Mouse (Mus musculus) forebrain, embryonic 16.5 days (tissue): ENCODE data around the gene Spaca6. TPM values are rescaled to one million over a fixed set of nuclear protein-coding genes. Genes with fewer than 3 reads are reported as not detected.

Source experiments
- ATAC-seq: fragments of 200-750 bp; cut with Nextera tagmentation; 2 replicates; pipeline ENCODE4 v1.8.0; 2017; ENCODE audit warnings: mild to moderate bottlenecking, moderate library complexity
- H3K27ac ChIP-seq: fragments of 300-500 bp; sonication (generic); 2 replicates; pipeline ENCODE4 v1.5.1; 2014; ENCODE audit warnings: low read length, control low read depth
- H3K27me3 ChIP-seq: fragments of 300-500 bp; sonication (generic); replicated peaks from 2 replicates; pipeline ENCODE4 v1.6.1; 2014; ENCODE audit warnings: low read length; ENCODE audit not compliant: control insufficient read depth, insufficient read depth
- H3K36me3 ChIP-seq: fragments of 300-500 bp; sonication (generic); 2 replicates; pipeline ENCODE4 v1.6.1; 2014; ENCODE audit not compliant: control insufficient read depth, insufficient read depth
- H3K4me1 ChIP-seq: fragments of 300-500 bp; sonication (generic); replicated peaks from 2 replicates; pipeline ENCODE4 v1.6.1; 2014; ENCODE audit warnings: low read length; ENCODE audit not compliant: control insufficient read depth, insufficient read depth
- H3K4me2 ChIP-seq: fragments of 300-500 bp; sonication (generic); 2 replicates; pipeline ENCODE4 v1.6.1; 2014; ENCODE audit warnings: mild to moderate bottlenecking, low read length, control low read depth
- H3K4me3 ChIP-seq: fragments of 300-500 bp; sonication (generic); replicated peaks from 2 replicates; pipeline ENCODE4 v1.5.1; 2014; ENCODE audit warnings: mild to moderate bottlenecking, low read length, control low read depth
- H3K9ac ChIP-seq: fragments of 300-500 bp; sonication (generic); replicated peaks from 2 replicates; pipeline ENCODE4 v1.6.1; 2014; ENCODE audit warnings: low read depth, low read length, control low read depth
- H3K9me3 ChIP-seq: fragments of 300-500 bp; sonication (generic); 2 replicates; pipeline ENCODE4 v1.6.1; 2016; ENCODE audit warnings: low read length; ENCODE audit not compliant: control insufficient read depth
- WGBS: fragments of 180-500 bp; shearing (Covaris S2); extraction: QIAGEN DNeasy Blood & Tissue Kit; methylation state at CpG from one replicate; pipeline ENCODE4 v1.1.7; 2014; 5-methylcytosine and 5-hydroxymethylcytosine counted together
- microRNA counts: library from miRNA; unstranded; fragments of <30 nt; microRNA quantifications from one replicate; lab custom pipeline; 2016
- microRNA-seq: library from miRNA; unstranded; fragments of <30 nt; microRNA quantifications from one replicate; pipeline ENCODE4, GENCODE M21; 2017
- polyA plus RNA-seq: library from polyadenylated mRNA; unstranded; fragments of >200 nt; fragmentation: Nextera tagmentation; extraction: Ambion mirVana; gene quantifications from 2 replicates; pipeline ENCODE4 v1.2.1, GENCODE M21; 2015

Gene Spaca6
- polyA plus RNA-seq, 1 experiment from 2014 or later: 30.7 TPM

DNA sequence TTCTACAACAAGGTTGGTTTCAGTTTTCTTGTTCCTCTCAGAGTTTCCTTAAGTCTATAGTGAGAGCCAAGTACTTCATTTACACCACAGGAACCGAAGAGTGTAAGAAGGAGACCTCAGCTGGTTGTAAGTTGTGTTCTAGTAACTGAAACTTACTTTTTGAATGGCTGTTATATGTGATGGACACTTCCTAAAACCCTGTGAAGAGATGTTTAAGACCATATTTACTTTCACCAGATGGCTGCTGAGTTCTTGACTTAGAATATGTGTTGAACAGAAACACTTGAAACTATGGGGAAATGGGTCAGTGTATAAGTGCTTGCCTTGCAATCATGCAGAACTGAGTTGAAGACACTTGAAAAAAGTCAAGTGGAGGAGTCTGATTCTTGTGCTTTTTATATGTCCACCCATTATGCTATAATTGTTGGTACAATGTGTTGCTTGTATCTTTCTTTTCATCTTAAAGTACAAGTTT, 60.9 kb downstream of the Spaca6 start, which contains the start of the genes Fpr2 and Fpr3:
TSS of gene Fpr2 (plus strand) at position 51 of the 475 bp plus-strand sequence.
TSS of gene Fpr3 (plus strand) at position 79 of the 475 bp plus-strand sequence.
- ATAC-seq: no peak
- Histone ChIP-seq H3K27ac (no peak within 1 kb of the TSS), H3K4me2 (no peak within 1 kb of the TSS), H3K4me3 (no peak within 1 kb of the TSS), H3K4me1 (no peaks in the 10 kb centered on the region), H3K9me3 (no peaks in the 10 kb centered on the region), H3K9ac (no peak within 1 kb of the TSS), H3K36me3 (no peaks in the 10 kb centered on the region), H3K27me3 (no peaks in the 10 kb centered on the region)
- 58% methylated on average over 1 of the region's 1 CpGs for WGBS

DNA sequence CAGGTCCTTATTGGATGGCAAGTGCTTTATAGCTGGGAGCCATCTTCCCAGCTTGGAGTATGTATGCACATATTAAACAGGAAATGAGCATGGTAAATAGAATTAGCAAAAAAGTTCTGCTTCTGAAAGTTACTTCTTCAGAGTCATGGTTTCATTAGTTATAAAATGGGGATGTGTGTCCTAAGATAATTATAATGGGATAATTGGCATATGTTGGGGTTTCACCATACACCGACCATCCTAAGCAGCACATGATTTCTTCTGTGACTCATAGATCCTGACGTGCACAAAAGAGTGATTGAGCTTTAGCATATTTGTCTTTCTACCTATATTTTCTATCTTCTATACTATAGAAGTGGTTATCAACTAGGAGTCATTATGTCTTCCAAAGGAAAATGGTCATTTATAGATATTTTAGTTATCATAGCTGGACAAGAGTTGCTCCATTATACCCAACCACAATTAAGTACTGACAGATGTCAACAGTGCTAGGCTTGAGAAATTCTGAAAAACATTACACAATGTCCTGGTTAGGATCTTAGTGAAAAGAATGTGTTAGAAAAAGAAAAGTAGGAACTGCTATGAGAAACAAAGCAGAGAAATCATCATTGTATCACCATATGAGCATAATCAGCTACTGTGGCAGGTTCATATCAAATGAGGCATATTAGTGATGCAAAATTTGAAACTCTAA, 62.9 kb downstream of the Spaca6 start:
- 94% methylated on average over 2 of the region's 2 CpGs for WGBS
- no peaks in the 10 kb centered on the region for H3K9me3 ChIP-seq

More for the DNA sequence above, 62.9 kb downstream of the Spaca6 start:
- Histone ChIP-seq H3K4me1 (no peaks in the 10 kb centered on the region), H3K36me3 (no peaks in the 10 kb centered on the region), H3K4me3 (no peak overlapping the region), H3K4me2 (no peak overlapping the region), H3K27ac (no peak overlapping the region), H3K9ac (no peak overlapping the region), H3K27me3 (no peaks in the 10 kb centered on the region)
- ATAC-seq: no peak

MicroRNAs within 50 kb of the gene (microRNA counts, 519-probe panel; counts per million panel counts)
- microRNA mmu-let-7e (lab: Ali Mortazavi, UCI) (4,221 counts per million, percentile 95 among the panel's probes with 10 or more counts), microRNA mmu-miR-125a-3p (lab: Ali Mortazavi, UCI) (2,880 counts per million, percentile 74 among the panel's probes with 10 or more counts), microRNA mmu-miR-125a-5p (lab: Ali Mortazavi, UCI) (4,654 counts per million, percentile 97 among the panel's probes with 10 or more counts), microRNA mmu-miR-99b (lab: Ali Mortazavi, UCI) (3,738 counts per million, percentile 91 among the panel's probes with 10 or more counts)

Small RNAs within 50 kb of the gene (microRNA-seq; reads per million reads assigned to microRNA genes)
- not detected for gene Gm25927
- 5,916 reads per million, percentile 92 among the genes with 10 or more reads in this experiment for gene Mir125a
- gene Mir99b: 23,500 reads per million, percentile 98 among the genes with 10 or more reads in this experiment
- gene Mirlet7e: not detected

Other genes with a start within 250 kb of the Spaca6 start
- 8.0 and 10.3 TPM in 2 replicates for gene Lnpep, start 202.1 kb upstream of the Spaca6 start, polyA plus RNA-seq
- gene Vmn2r90, start 123.4 kb upstream of the Spaca6 start, polyA plus RNA-seq: 0.08 TPM in 1 of 2 replicates, not detected in the other
- 0.32 and 0.92 TPM in 2 replicates for gene Has1, start 28.0 kb downstream of the Spaca6 start, polyA plus RNA-seq
- gene Fpr1, start 56.8 kb downstream of the Spaca6 start, polyA plus RNA-seq: not detected in 2 replicates
- not detected in 2 replicates for gene Fpr2, start 60.7 kb downstream of the Spaca6 start, polyA plus RNA-seq
- not detected in 2 replicates for gene Fpr3, start 60.7 kb downstream of the Spaca6 start, polyA plus RNA-seq
- gene Fpr-rs4, start 194.6 kb downstream of the Spaca6 start, polyA plus RNA-seq: not detected in 2 replicates
- gene Vmn2r124, start 222.3 kb downstream of the Spaca6 start, polyA plus RNA-seq: not detected in 2 replicates